28 mouse cellular contexts compared by ENCODE assay signal in the genomic region with DNA sequence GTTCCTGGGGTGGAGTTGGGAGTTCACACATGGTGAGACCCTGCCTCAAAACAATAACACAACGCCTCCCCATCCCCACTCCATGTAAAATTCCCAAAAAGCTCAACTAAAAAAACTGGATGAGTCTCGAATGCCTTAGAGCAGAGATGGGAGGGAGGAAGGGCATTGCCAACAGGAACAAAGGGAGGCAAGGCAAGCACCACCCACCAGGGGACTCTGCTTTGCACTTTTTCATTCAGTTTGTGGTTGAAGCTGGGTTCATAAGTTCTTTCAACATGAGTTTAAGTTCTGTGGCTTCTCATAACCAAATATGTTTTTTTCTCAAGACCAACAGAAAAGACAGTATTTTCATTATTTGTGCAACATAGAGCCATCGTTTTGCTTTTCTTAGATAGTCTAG. TPM values are rescaled to one million over a fixed set of nuclear protein-coding genes. Genes with fewer than 3 reads are reported as not detected.
DNase-seq lines count a peak whose midpoint lies in the region; ATAC-seq and TF ChIP-seq lines count a peak whose summit lies in the region.
"Had no signal": no experiment of that assay in that cellular context is flagged by ENCODE, and none has a peak within 500 bp of the region (broad histone marks: within the 10 kb centered on the region; RNA-seq: fewer than 3 reads in every experiment).

No protein-coding gene starts in this region.

- H3K9ac ChIP-seq in intestine, postnatal 0 days (ENCODE audit: low read depth, low read length): no peak overlapping the region
- no peak overlapping the region for H3K9ac ChIP-seq in stomach, embryonic 16.5 days (ENCODE audit: low read length)
- H3K9ac ChIP-seq: forebrain, embryonic 13.5 days had no signal

- no peak for ATAC-seq in CD4-positive, CD25-positive, alpha-beta regulatory T cell, adult 4 months
- no peak for ATAC-seq in megakaryocyte, adult 5-6 weeks (ENCODE audit: poor library complexity, severe bottlenecking)
- ATAC-seq in intestine, postnatal 0 days: no peak
- no peak for ATAC-seq in stomach, embryonic 16.5 days (ENCODE audit: insufficient read depth, low FRiP score)
- ATAC-seq: forebrain, embryonic 13.5 days; midbrain, embryonic 16.5 days had no signal

- DNase-seq in CD4-positive, CD25-positive, alpha-beta regulatory T cell, adult 2 months (ENCODE audit: low read depth, low spot score): peak; percentile 6
- no peak for DNase-seq in layer of hippocampus, adult 11-12 months (ENCODE audit: low spot score)
- DNase-seq in frontal cortex, postnatal 36 days (ENCODE audit: low spot score in 2 of 2): no peak
- DNase-seq: adrenal gland, adult 8-10 months; cerebellum, adult 11 months; cerebellum, postnatal 25 days; gastrocnemius, postnatal 36 days; heart, postnatal 10 days; kidney, adult 8-10 months; kidney, postnatal 4 days; left cerebral cortex, postnatal 4 days; liver, embryonic 13.5 days; right cerebral cortex, adult 18-20 months; thymus, postnatal 4 days had no signal

- H3K4me1 ChIP-seq in megakaryocyte, embryonic 14.5 days: peaks cover 37% of the 10 kb centered on the region
- 0 out of 2 replicates have a peak, but pooled peaks cover 6% of the 10 kb centered on the region for H3K4me1 ChIP-seq in intestine, postnatal 0 days (replicated peaks; ENCODE audit: control insufficient read depth, insufficient read depth, low read length)
- H3K4me1 ChIP-seq in stomach, embryonic 16.5 days (ENCODE audit: control insufficient read depth, insufficient read depth, low read length): peaks cover 13% of the 10 kb centered on the region

- 68% methylated on average over 3 of the region's 3 CpGs for WGBS in intestine, postnatal 0 days
- 71% methylated on average over 3 of the region's 3 CpGs for WGBS in stomach, embryonic 16.5 days

- no peaks in the 10 kb centered on the region for H3K9me3 ChIP-seq in megakaryocyte, embryonic 14.5 days
- no peaks in the 10 kb centered on the region for H3K9me3 ChIP-seq in intestine, postnatal 0 days (ENCODE audit: control insufficient read depth)
- no peaks in the 10 kb centered on the region for H3K9me3 ChIP-seq in stomach, embryonic 16.5 days (replicated peaks; ENCODE audit: control insufficient read depth, low read length)
- H3K9me3 ChIP-seq: forebrain, embryonic 13.5 days; heart, embryonic 10.5 days; liver, embryonic 13.5 days had no signal

- H3K36me3 ChIP-seq in megakaryocyte, embryonic 14.5 days (replicated peaks; ENCODE audit: low read length): peaks cover 5% of the 10 kb centered on the region
- H3K36me3 ChIP-seq in intestine, postnatal 0 days (ENCODE audit: control insufficient read depth, insufficient read depth): no peaks in the 10 kb centered on the region
- no peaks in the 10 kb centered on the region for H3K36me3 ChIP-seq in stomach, embryonic 16.5 days (ENCODE audit: control insufficient read depth, insufficient read depth, low read length)
- H3K36me3 ChIP-seq: heart, embryonic 10.5 days had no signal

- no peaks in the 10 kb centered on the region for H3K27me3 ChIP-seq in megakaryocyte, embryonic 14.5 days (replicated peaks)
- H3K27me3 ChIP-seq in intestine, postnatal 0 days (replicated peaks; ENCODE audit: control insufficient read depth, insufficient read depth, low read length): no peaks in the 10 kb centered on the region
- no peaks in the 10 kb centered on the region for H3K27me3 ChIP-seq in stomach, embryonic 16.5 days (ENCODE audit: control insufficient read depth, insufficient read depth, low read length)
- H3K27me3 ChIP-seq: forebrain, embryonic 13.5 days; liver, embryonic 13.5 days had no signal

- H3K4me3 ChIP-seq in megakaryocyte, embryonic 14.5 days (replicated peaks): peak overlapping the region; percentile 42
- no peak overlapping the region for H3K4me3 ChIP-seq in intestine, postnatal 0 days (ENCODE audit: low read depth, low read length)
- H3K4me3 ChIP-seq in stomach, embryonic 16.5 days (replicated peaks; ENCODE audit: low read length): no peak overlapping the region

- peak; percentile 35 for TF ChIP-seq CTCF in intestine, postnatal 0 days (IDR thresholded peaks at IDR 0.05; ENCODE audit: low read depth)

- no peak overlapping the region for H3K4me2 ChIP-seq in intestine, postnatal 0 days (replicated peaks; ENCODE audit: low read depth)
- no peak overlapping the region for H3K4me2 ChIP-seq in stomach, embryonic 16.5 days (ENCODE audit: low read depth, low read length)

- H3K27ac ChIP-seq in intestine, postnatal 0 days (ENCODE audit: low read depth, low read length): no peak overlapping the region
- peak overlapping the region; percentile 47; the same call in 1 of the 2 replicates for H3K27ac ChIP-seq in stomach, embryonic 16.5 days (ENCODE audit: low read length)
- H3K27ac ChIP-seq: forebrain, embryonic 13.5 days; hindbrain, embryonic 14.5 days; macrophage had no signal

RNA-seq across cellular contexts. Expression of a gene that starts 1.2 kb away (rescaled TPM):
- 10 to 100 TPM; 13.7 to 14.9 TPM for polyA plus RNA-seq in CD4-positive, CD25-positive, alpha-beta regulatory T cell, adult 4 months (2017; shearing (Covaris generic))
- 1.8 and 47.7 TPM in 2 replicates for polyA plus RNA-seq in megakaryocyte, embryonic 14.5 days (2012; ENCODE audit: insufficient read depth, low replicate concordance)
- 24.5 and 29.8 TPM in 2 replicates for total RNA-seq in megakaryocyte, adult 5-6 weeks (2015)
- 12.5 and 17.8 TPM in 2 replicates for total RNA-seq in megakaryocyte, adult 5-6 weeks (2017)
- polyA plus RNA-seq in intestine, postnatal 0 days (2015; fragmentation: Nextera tagmentation; extraction: Ambion mirVana): 81.1 and 82.5 TPM in 2 replicates
- polyA plus RNA-seq in stomach, embryonic 16.5 days (2015; fragmentation: Nextera tagmentation; extraction: Ambion mirVana): 77.0 and 88.2 TPM in 2 replicates

RNA-seq across cellular contexts. Expression of a gene that starts 13.8 kb away (rescaled TPM):
- 1 to 10 TPM; 4.6 to 7.7 TPM for polyA plus RNA-seq in CD4-positive, CD25-positive, alpha-beta regulatory T cell, adult 4 months (2017; shearing (Covaris generic))
- 5.8 and 10.4 TPM in 2 replicates for polyA plus RNA-seq in megakaryocyte, embryonic 14.5 days (2012; ENCODE audit: insufficient read depth, low replicate concordance)
- 39.6 and 44.8 TPM in 2 replicates for total RNA-seq in megakaryocyte, adult 5-6 weeks (2015)
- 47.6 and 55.2 TPM in 2 replicates for total RNA-seq in megakaryocyte, adult 5-6 weeks (2017)
- 49.5 and 54.1 TPM in 2 replicates for polyA plus RNA-seq in intestine, postnatal 0 days (2015; fragmentation: Nextera tagmentation; extraction: Ambion mirVana)
- polyA plus RNA-seq in stomach, embryonic 16.5 days (2015; fragmentation: Nextera tagmentation; extraction: Ambion mirVana): 43.4 and 45.7 TPM in 2 replicates

RNA-seq across cellular contexts. Expression of a gene that starts 14.4 kb away (rescaled TPM):
- not detected for polyA plus RNA-seq in CD4-positive, CD25-positive, alpha-beta regulatory T cell, adult 4 months (2017; shearing (Covaris generic))
- polyA plus RNA-seq in megakaryocyte, embryonic 14.5 days (2012; ENCODE audit: insufficient read depth, low replicate concordance): not detected in 2 replicates
- not detected in 2 replicates for total RNA-seq in megakaryocyte, adult 5-6 weeks (2015)
- not detected in 2 replicates for total RNA-seq in megakaryocyte, adult 5-6 weeks (2017)
- polyA plus RNA-seq in intestine, postnatal 0 days (2015; fragmentation: Nextera tagmentation; extraction: Ambion mirVana): not detected in 2 replicates
- polyA plus RNA-seq in stomach, embryonic 16.5 days (2015; fragmentation: Nextera tagmentation; extraction: Ambion mirVana): not detected in 2 replicates
- total RNA-seq: adrenal gland, adult 8-10 months; gastrocnemius, postnatal 36 days; heart, postnatal 10 days; left cerebral cortex, postnatal 4 days had no signal
- polyA plus RNA-seq: brain, embryonic 14.5 days; forebrain, embryonic 13.5 days; heart, embryonic 10.5 days; hindbrain, embryonic 14.5 days; liver, embryonic 13.5 days; macrophage; midbrain, embryonic 16.5 days; neural tube, embryonic 11.5 days; stomach, embryonic 14.5 days had no signal

RNA-seq across cellular contexts. Expression of a gene that starts 44.0 kb away (rescaled TPM):
- not detected for polyA plus RNA-seq in CD4-positive, CD25-positive, alpha-beta regulatory T cell, adult 4 months (2017; shearing (Covaris generic))
- polyA plus RNA-seq in megakaryocyte, embryonic 14.5 days (2012; ENCODE audit: insufficient read depth, low replicate concordance): not detected in 2 replicates
- not detected in 2 replicates for total RNA-seq in megakaryocyte, adult 5-6 weeks (2015)
- not detected in 2 replicates for total RNA-seq in megakaryocyte, adult 5-6 weeks (2017)
- not detected in 2 replicates for polyA plus RNA-seq in intestine, postnatal 0 days (2015; fragmentation: Nextera tagmentation; extraction: Ambion mirVana)
- polyA plus RNA-seq in stomach, embryonic 16.5 days (2015; fragmentation: Nextera tagmentation; extraction: Ambion mirVana): 0.05 and 0.10 TPM in 2 replicates
- total RNA-seq: gastrocnemius, postnatal 36 days; heart, postnatal 10 days; left cerebral cortex, postnatal 4 days had no signal
- polyA plus RNA-seq: brain, embryonic 14.5 days; heart, embryonic 10.5 days; liver, embryonic 13.5 days; macrophage; neural tube, embryonic 11.5 days; small intestine, adult 2 months had no signal
